Mouse (Mus musculus) E14TG2a.4 (cell line): ENCODE measurements at regions not wholly inside any gene's neighbourhood (a gene's known extent, or its start where the extent isn't known, plus 50 kb on each side); places are given as distances from the start of the nearest gene placed in this dataset.

Experiments
- H3K27me3 ChIP-seq: 2 replicates; pipeline ENCODE4 v1.6.1; 2014; ENCODE audit warnings: low read length, control low read depth; ENCODE audit not compliant: insufficient read depth
- H3K36me3 ChIP-seq: 2 replicates; pipeline ENCODE4 v1.6.1; 2014; ENCODE audit warnings: low read length, control low read depth; ENCODE audit not compliant: insufficient read depth
- H3K4me1 ChIP-seq: replicated peaks from 2 replicates; pipeline ENCODE4 v1.6.1; 2014; ENCODE audit warnings: low read depth, low read length, control low read depth
- H3K4me3 ChIP-seq: replicated peaks from 2 replicates; pipeline ENCODE4 v1.5.1; 2014; ENCODE audit warnings: mild to moderate bottlenecking, low read length
- H3K9me3 ChIP-seq: 2 replicates; pipeline ENCODE4 v1.6.1; 2014; ENCODE audit warnings: low read length, control low read depth
- CTCF ChIP-seq: conservative IDR thresholded peaks from 2 replicates; pipeline ENCODE4 v1.5.1; 2014; ENCODE audit warnings: low read length
- NANOG ChIP-seq: IDR thresholded peaks from 2 replicates; pipeline ENCODE4 v1.6.1; 2014; ENCODE audit warnings: borderline replicate concordance, low read length, mixed read lengths
- POU5F1 ChIP-seq: IDR thresholded peaks from 2 replicates; pipeline ENCODE4 v1.6.1; 2014; ENCODE audit warnings: low read length, borderline replicate concordance

- Histone ChIP-seq H3K27me3 (no peaks in the 10 kb centered on the region), H3K9me3 (peaks cover 4% of the 10 kb centered on the region; the same call in 1 of the 2 replicates), H3K4me1 (no peaks in the 10 kb centered on the region), H3K4me3 (no peak overlapping the region), H3K36me3 (no peaks in the 10 kb centered on the region)
- TF ChIP-seq POU5F1 = no peak
Measured at GRCm38 (mm10) chr15:19094061-19094810, 275.5 kb downstream of the Cdh10 start.

- no peak overlapping the region for H3K4me3 ChIP-seq
- no peaks in the 10 kb centered on the region for H3K9me3 ChIP-seq
- no peaks in the 10 kb centered on the region for H3K36me3 ChIP-seq
- TF ChIP-seq NANOG = no peak
- TF ChIP-seq CTCF = no peak
- no peak for TF ChIP-seq POU5F1
- H3K27me3 ChIP-seq = no peaks in the 10 kb centered on the region
- 0 out of 2 replicates have a peak, but pooled peaks cover 4% of the 10 kb centered on the region for H3K4me1 ChIP-seq
Measured at GRCm38 (mm10) chr15:19114951-19115350, 296.2 kb downstream of the Cdh10 start.

GRCm38 (mm10) chr15:19118995-19119394, 300.2 kb downstream of the Cdh10 start:
- no peaks in the 10 kb centered on the region for H3K36me3 ChIP-seq
- TF ChIP-seq POU5F1 (no peak), NANOG (peak; percentile 25; the same call in 1 of the 2 replicates)
- 0 out of 2 replicates have a peak, but pooled peaks cover 4% of the 10 kb centered on the region for H3K4me1 ChIP-seq
- H3K9me3 ChIP-seq = no peaks in the 10 kb centered on the region
- H3K4me3 ChIP-seq = no peak overlapping the region
- H3K27me3 ChIP-seq = no peaks in the 10 kb centered on the region

- Histone ChIP-seq H3K36me3 (no peaks in the 10 kb centered on the region), H3K4me1 (no peaks in the 10 kb centered on the region), H3K4me3 (no peak overlapping the region), H3K27me3 (no peaks in the 10 kb centered on the region), H3K9me3 (peaks cover 6% of the 10 kb centered on the region; the same call in 1 of the 2 replicates)
- TF ChIP-seq POU5F1 = no peak
- TF ChIP-seq CTCF = no peak
- TF ChIP-seq NANOG = no peak
Measured at GRCm38 (mm10) chr15:19127454-19127853, 308.7 kb downstream of the Cdh10 start.

- Histone ChIP-seq H3K4me3 (no peak overlapping the region), H3K4me1 (no peaks in the 10 kb centered on the region), H3K27me3 (no peaks in the 10 kb centered on the region), H3K36me3 (no peaks in the 10 kb centered on the region), H3K9me3 (peaks cover 6% of the 10 kb centered on the region; the same call in 1 of the 2 replicates)
- TF ChIP-seq CTCF = no peak
- TF ChIP-seq POU5F1 = no peak
- no peak for TF ChIP-seq NANOG
Measured at GRCm38 (mm10) chr15:19129316-19129715, 310.6 kb downstream of the Cdh10 start.

- TF ChIP-seq NANOG = no peak
- TF ChIP-seq CTCF = peak; percentile 18; the same call in 1 of the 2 replicates
- TF ChIP-seq POU5F1 = no peak
- H3K27me3 ChIP-seq = no peaks in the 10 kb centered on the region
- no peak overlapping the region for H3K4me3 ChIP-seq
- H3K4me1 ChIP-seq = no peaks in the 10 kb centered on the region
- H3K9me3 ChIP-seq = peaks cover 7% of the 10 kb centered on the region
- no peaks in the 10 kb centered on the region for H3K36me3 ChIP-seq
Measured at GRCm38 (mm10) chr15:19153682-19154081, 334.9 kb downstream of the Cdh10 start.

GRCm38 (mm10) chr15:19162119-19162888, 343.6 kb downstream of the Cdh10 start:
- Histone ChIP-seq H3K9me3 (no peaks in the 10 kb centered on the region), H3K4me3 (no peak overlapping the region), H3K36me3 (no peaks in the 10 kb centered on the region), H3K27me3 (no peaks in the 10 kb centered on the region), H3K4me1 (no peaks in the 10 kb centered on the region)
- no peak for TF ChIP-seq NANOG
- no peak for TF ChIP-seq POU5F1
- TF ChIP-seq CTCF = no peak

GRCm38 (mm10) chr15:19175470-19175869, 356.7 kb downstream of the Cdh10 start:
- Histone ChIP-seq H3K27me3 (no peaks in the 10 kb centered on the region), H3K4me1 (no peaks in the 10 kb centered on the region), H3K4me3 (no peak overlapping the region), H3K36me3 (no peaks in the 10 kb centered on the region), H3K9me3 (no peaks in the 10 kb centered on the region)
- TF ChIP-seq POU5F1 = no peak
